Mouse (Mus musculus) neural tube, embryonic 13.5 days (tissue): ENCODE measurements around the gene 4930442H23Rik. TPM values are rescaled to one million over a fixed set of nuclear protein-coding genes. Genes with fewer than 3 reads are reported as not detected.
A peak's percentile ranks its signal among the peaks of the same experiment; 100 is the strongest.

ENCODE experiments used
- ATAC-seq: fragments of 200-750 bp; cut with Nextera tagmentation; 2 replicates; pipeline ENCODE4 v1.8.0; 2017; ENCODE audit warnings: low read depth, mild to moderate bottlenecking, moderate TSS enrichment, moderate library complexity
- H3K27ac ChIP-seq: fragments of 300-500 bp; sonication (generic); replicated peaks from 2 replicates; pipeline ENCODE4 v1.5.1; 2015; ENCODE audit warnings: moderate library complexity, mild to moderate bottlenecking, inconsistent platforms
- H3K27me3 ChIP-seq: fragments of 300-500 bp; sonication (generic); 2 replicates; pipeline ENCODE4 v1.6.1; 2015; ENCODE audit warnings: mild to moderate bottlenecking, inconsistent platforms
- H3K36me3 ChIP-seq: fragments of 300-500 bp; sonication (generic); 2 replicates; pipeline ENCODE4 v1.6.1; 2015; ENCODE audit warnings: mild to moderate bottlenecking, inconsistent platforms
- H3K4me1 ChIP-seq: fragments of 300-500 bp; sonication (generic); replicated peaks from 2 replicates; pipeline ENCODE4 v1.6.1; 2015; ENCODE audit warnings: inconsistent platforms
- H3K4me2 ChIP-seq: fragments of 300-500 bp; sonication (generic); 2 replicates; pipeline ENCODE4 v1.6.1; 2015; ENCODE audit warnings: inconsistent platforms, mild to moderate bottlenecking, moderate library complexity
- H3K4me3 ChIP-seq: fragments of 300-500 bp; sonication (generic); 2 replicates; pipeline ENCODE4 v1.5.1; 2015; ENCODE audit warnings: mild to moderate bottlenecking, inconsistent platforms
- H3K9ac ChIP-seq: fragments of 300-500 bp; sonication (generic); 2 replicates; pipeline ENCODE4 v1.6.1; 2015; ENCODE audit warnings: moderate library complexity, mild to moderate bottlenecking, inconsistent platforms
- H3K9me3 ChIP-seq: fragments of 300-500 bp; sonication (generic); 2 replicates; pipeline ENCODE4 v1.6.1; 2016; ENCODE audit warnings: inconsistent platforms
- WGBS: fragments of 180-500 bp; shearing (Covaris S2); methylation state at CpG from one replicate; pipeline ENCODE4 v1.1.7; 2015; 5-methylcytosine and 5-hydroxymethylcytosine counted together
- polyA plus RNA-seq: library from polyadenylated mRNA; unstranded; fragments of >200 nt; fragmentation: Nextera tagmentation; extraction: Ambion mirVana; gene quantifications from 2 replicates; pipeline ENCODE4 v1.2.1, GENCODE M21; 2015

4930442H23Rik gene
- polyA plus RNA-seq, 1 experiment from 2014 or later = not detected

- H3K4me3 ChIP-seq = peak overlapping the region; percentile 85
- ATAC-seq = no peak
- H3K4me2 ChIP-seq = peak overlapping the region; percentile 97
- WGBS = 75% methylated on average over 4 of the region's 4 CpGs
- H3K9me3 ChIP-seq = no peaks in the 10 kb centered on the region
- no peak overlapping the region; the same call in 1 of the 2 replicates for H3K27ac ChIP-seq
- peaks cover 12% of the 10 kb centered on the region for H3K36me3 ChIP-seq
- H3K4me1 ChIP-seq = peaks cover 70% of the 10 kb centered on the region
- H3K27me3 ChIP-seq = peaks cover 13% of the 10 kb centered on the region
- H3K9ac ChIP-seq = peak overlapping the region; percentile 87; the same call in 1 of the 2 replicates
Measured at GRCm38 (mm10) chr10:81139529-81139846, 44.2 kb downstream of the 4930442H23Rik start.

GRCm38 (mm10) chr10:81138821-81139528 is 44.7 kb downstream of the 4930442H23Rik start:
- Histone ChIP-seq H3K4me3 (peak overlapping the region; percentile 85), H3K9ac (peak overlapping the region; percentile 87), H3K9me3 (no peaks in the 10 kb centered on the region), H3K36me3 (peaks cover 7% of the 10 kb centered on the region), H3K4me2 (peak overlapping the region; percentile 97), H3K27me3 (peaks cover 18% of the 10 kb centered on the region), H3K4me1 (peaks cover 70% of the 10 kb centered on the region), H3K27ac (peak overlapping the region; percentile 88)
- WGBS = 59% methylated on average over 11 of the region's 11 CpGs
- no peak for ATAC-seq

- Histone ChIP-seq H3K27me3 (peaks cover 25% of the 10 kb centered on the region), H3K4me1 (peaks cover 67% of the 10 kb centered on the region), H3K27ac (peak overlapping the region; percentile 88), H3K9me3 (no peaks in the 10 kb centered on the region), H3K9ac (peak overlapping the region; percentile 87), H3K36me3 (no peaks in the 10 kb centered on the region), H3K4me2 (peak overlapping the region; percentile 97), H3K4me3 (peak overlapping the region; percentile 85)
- under 1% methylated on average over 23 of the region's 24 CpGs for WGBS
- peak; percentile 1; the same call in 1 of the 2 replicates for ATAC-seq
Measured at GRCm38 (mm10) chr10:81138131-81138782, 45.4 kb downstream of the 4930442H23Rik start.

- Histone ChIP-seq H3K4me1 (peaks cover 60% of the 10 kb centered on the region), H3K36me3 (no peaks in the 10 kb centered on the region), H3K27ac (peak overlapping the region; percentile 98), H3K9me3 (no peaks in the 10 kb centered on the region), H3K9ac (peak overlapping the region; percentile 97), H3K4me3 (peak overlapping the region; percentile 85), H3K4me2 (peak overlapping the region; percentile 98), H3K27me3 (peaks cover 33% of the 10 kb centered on the region)
- WGBS = under 1% methylated on average over 76 of the region's 89 CpGs
- peak; percentile 92 for ATAC-seq
Measured at GRCm38 (mm10) chr10:81137252-81138130, 46.2 kb downstream of the 4930442H23Rik start.

- Histone ChIP-seq H3K4me3 (peak overlapping the region; percentile 85), H3K36me3 (no peaks in the 10 kb centered on the region), H3K27me3 (peaks cover 39% of the 10 kb centered on the region), H3K9me3 (no peaks in the 10 kb centered on the region), H3K4me1 (peaks cover 53% of the 10 kb centered on the region), H3K9ac (peak overlapping the region; percentile 97), H3K4me2 (peak overlapping the region; percentile 98), H3K27ac (peak overlapping the region; percentile 98)
- WGBS = under 1% methylated on average over 43 of the region's 50 CpGs
- ATAC-seq = peak; percentile 38
Measured at GRCm38 (mm10) chr10:81136706-81137231, 46.9 kb downstream of the 4930442H23Rik start.

GRCm38 (mm10) chr10:81135831-81136705 is 47.6 kb downstream of the 4930442H23Rik start:
- WGBS = under 1% methylated on average over 79 of the region's 86 CpGs
- peak; percentile 26 for ATAC-seq
- H3K4me1 ChIP-seq = peaks cover 46% of the 10 kb centered on the region

GRCm38 (mm10) chr10:81134966-81135681 is 48.5 kb downstream of the 4930442H23Rik start, which contains the start of gene Zbtb7a:
Gene Zbtb7a (plus strand): TSS chr10:81135220.
- peak within 1 kb of the TSS; percentile 97 for H3K9ac ChIP-seq
- ATAC-seq = no peak
- peak within 1 kb of the TSS; percentile 98 for H3K4me2 ChIP-seq
- WGBS = 2% methylated on average over 41 of the region's 41 CpGs
- H3K4me3 ChIP-seq = peak within 1 kb of the TSS; percentile 85
- no peaks in the 10 kb centered on the region for H3K9me3 ChIP-seq
- peak within 1 kb of the TSS; percentile 98 for H3K27ac ChIP-seq
- peaks cover 52% of the 10 kb centered on the region for H3K27me3 ChIP-seq
- H3K4me1 ChIP-seq = peaks cover 36% of the 10 kb centered on the region
- no peaks in the 10 kb centered on the region for H3K36me3 ChIP-seq

More at GRCm38 (mm10) chr10:81135831-81136705, 47.6 kb downstream of the 4930442H23Rik start:
- Histone ChIP-seq H3K36me3 (no peaks in the 10 kb centered on the region), H3K27ac (peak overlapping the region; percentile 98), H3K4me3 (peak overlapping the region; percentile 85), H3K9ac (peak overlapping the region; percentile 97), H3K9me3 (no peaks in the 10 kb centered on the region), H3K4me2 (peak overlapping the region; percentile 98), H3K27me3 (peaks cover 43% of the 10 kb centered on the region)

- no peak overlapping the region for H3K27ac ChIP-seq
- H3K4me1 ChIP-seq = peaks cover 34% of the 10 kb centered on the region
- no peak overlapping the region for H3K4me2 ChIP-seq
- 2% methylated on average over 16 of the region's 16 CpGs for WGBS
- H3K9ac ChIP-seq = no peak overlapping the region
- H3K9me3 ChIP-seq = no peaks in the 10 kb centered on the region
- ATAC-seq = no peak
- H3K36me3 ChIP-seq = no peaks in the 10 kb centered on the region
- H3K27me3 ChIP-seq = peaks cover 62% of the 10 kb centered on the region
- H3K4me3 ChIP-seq = no peak overlapping the region
Measured at GRCm38 (mm10) chr10:81134181-81134587, 49.5 kb downstream of the 4930442H23Rik start.
